Mouse (Mus musculus) olfactory bulb, adult 2 months (tissue): ENCODE data around the gene Med13l.

Experiments used
- CTCF ChIP-seq: fragments of 200-500 bp; IDR thresholded peaks from 2 replicates; pipeline ENCODE4 v1.5.1; 2012; ENCODE audit warnings: low read depth, mild to moderate bottlenecking, low read length, moderate library complexity; ENCODE audit not compliant: insufficient read depth
- POLR2A ChIP-seq: fragments of 200-500 bp; IDR thresholded peaks from 2 replicates; pipeline ENCODE4 v1.6.1; 2012; ENCODE audit warnings: mild to moderate bottlenecking, low read depth, low read length, moderate library complexity; ENCODE audit not compliant: insufficient read depth

GRCm38 (mm10) chr5:118708215-118708949 is 147.9 kb downstream of the Med13l start:
- TF ChIP-seq CTCF (peak; percentile 65; the same call in 1 of the 2 replicates), POLR2A (no peak)
